Mouse (Mus musculus): Measurements from ENCODE around the gene Hacd2. TPM values are rescaled to one million over a fixed set of nuclear protein-coding genes. Genes with fewer than 3 reads are reported as not detected.

Gene Hacd2
- total RNA-seq (2021): 10 to 100 TPM; 35.3 to 36.2 TPM

- DNase-seq (ENCODE audit: low spot score in 2 of 2): peak; percentile 92 to 96
- intact Hi-C loops (cut with DNase I): loop anchor here (5.0 kb wide), 1 partner anchor 120 kb away; no protein-coding TSS in a partner anchor
These were observed at the start of gene Hacd2 for GRCm38 (mm10) chr16:35022242-35023137. Gene Hacd2 (plus strand): TSS chr16:35022428.

GRCm38 (mm10) chr16:34972471-34972870 is 49.8 kb upstream of the Hacd2 start:
- DNase-seq (ENCODE audit: low spot score in 2 of 2): no peak
- intact Hi-C loops (cut with DNase I): no loop called here

- peak in 1 of 2 experiments; percentile 23 for DNase-seq (ENCODE audit: low spot score in 2 of 2)
- intact Hi-C loops (cut with DNase I): no loop called here
These were observed 46.7 kb upstream of the Hacd2 start for GRCm38 (mm10) chr16:34975544-34975943.

- intact Hi-C loops (cut with DNase I): no loop called here
- no peak for DNase-seq (ENCODE audit: low spot score in 2 of 2)
These were observed 45.6 kb upstream of the Hacd2 start for GRCm38 (mm10) chr16:34976630-34977029.

GRCm38 (mm10) chr16:34978018-34978417 is 44.2 kb upstream of the Hacd2 start:
- DNase-seq (ENCODE audit: low spot score in 2 of 2): no peak
- intact Hi-C loops (cut with DNase I): no loop called here

- peak in 1 of 2 experiments; percentile 35 for DNase-seq (ENCODE audit: low spot score in 2 of 2)
- intact Hi-C loops (cut with DNase I): no loop called here
These were observed 41.2 kb upstream of the Hacd2 start for GRCm38 (mm10) chr16:34981009-34981408.

GRCm38 (mm10) chr16:34984203-34985030 is 37.8 kb upstream of the Hacd2 start:
- intact Hi-C loops (cut with DNase I): no loop called here
- peak in 1 of 2 experiments; percentile 23 for DNase-seq (ENCODE audit: low spot score in 2 of 2)

GRCm38 (mm10) chr16:34985031-34985346 is 37.2 kb upstream of the Hacd2 start:
- intact Hi-C loops (cut with DNase I): no loop called here
- DNase-seq (ENCODE audit: low spot score in 2 of 2): no peak

- DNase-seq (ENCODE audit: low spot score in 2 of 2): no peak
- intact Hi-C loops (cut with DNase I): no loop called here
These were observed 35.9 kb upstream of the Hacd2 start for GRCm38 (mm10) chr16:34986211-34986825.

GRCm38 (mm10) chr16:34991365-34991764 is 30.9 kb upstream of the Hacd2 start:
- no peak for DNase-seq (ENCODE audit: low spot score in 2 of 2)
- intact Hi-C loops (cut with DNase I): no loop called here

- peak in 1 of 2 experiments; percentile 58 for DNase-seq (ENCODE audit: low spot score in 2 of 2)
- intact Hi-C loops (cut with DNase I): no loop called here
These were observed 29.4 kb upstream of the Hacd2 start for GRCm38 (mm10) chr16:34992854-34993253.

GRCm38 (mm10) chr16:34993694-34994330 is 28.4 kb upstream of the Hacd2 start:
- intact Hi-C loops (cut with DNase I): no loop called here
- no peak for DNase-seq (ENCODE audit: low spot score in 2 of 2)

- intact Hi-C loops (cut with DNase I): no loop called here
- no peak for DNase-seq (ENCODE audit: low spot score in 2 of 2)
These were observed 27.5 kb upstream of the Hacd2 start for GRCm38 (mm10) chr16:34994641-34995141.

- intact Hi-C loops (cut with DNase I): no loop called here
- DNase-seq (ENCODE audit: low spot score in 2 of 2): peak; percentile 88 to 95
These were observed 26.1 kb upstream of the Hacd2 start for GRCm38 (mm10) chr16:34996133-34996532.

- intact Hi-C loops (cut with DNase I): no loop called here
- DNase-seq (ENCODE audit: low spot score in 2 of 2): no peak
These were observed 25.2 kb upstream of the Hacd2 start for GRCm38 (mm10) chr16:34997052-34997451.

- intact Hi-C loops (cut with DNase I): no loop called here
- DNase-seq (ENCODE audit: low spot score in 2 of 2): no peak
These were observed 24.7 kb upstream of the Hacd2 start for GRCm38 (mm10) chr16:34997576-34997975.

- intact Hi-C loops (cut with DNase I): no loop called here
These were observed 23.2 kb upstream of the Hacd2 start for GRCm38 (mm10) chr16:34999016-34999415.

GRCm38 (mm10) chr16:34999986-35000385 is 22.2 kb upstream of the Hacd2 start:
- intact Hi-C loops (cut with DNase I): no loop called here
- no peak for DNase-seq (ENCODE audit: low spot score in 2 of 2)

More at GRCm38 (mm10) chr16:34999016-34999415, 23.2 kb upstream of the Hacd2 start:
- DNase-seq (ENCODE audit: low spot score in 2 of 2): peak in 1 of 2 experiments; percentile 43

- DNase-seq (ENCODE audit: low spot score in 2 of 2): peak in 1 of 2 experiments; percentile 77
- intact Hi-C loops (cut with DNase I): no loop called here
These were observed 21.2 kb upstream of the Hacd2 start for GRCm38 (mm10) chr16:35000923-35001560.

Measured in left cerebral cortex, postnatal 25 days (tissue).